Mouse (Mus musculus): ENCODE data around the gene Sema3f. TPM values are rescaled to one million over a fixed set of nuclear protein-coding genes. Genes with fewer than 3 reads are reported as not detected.
A peak's percentile ranks its signal among the peaks of the same experiment; 100 is the strongest.

Sema3f gene
- polyA plus RNA-seq, 1 experiment from 2014 or later = 12.5 TPM

GRCm38 (mm10) chr9:107640257-107640772 is 70.0 kb downstream of the Sema3f start:
- WGBS = 44% methylated on average over 8 of the region's 8 CpGs
- H3K9ac ChIP-seq (replicated peaks) = no peak overlapping the region

DNA sequence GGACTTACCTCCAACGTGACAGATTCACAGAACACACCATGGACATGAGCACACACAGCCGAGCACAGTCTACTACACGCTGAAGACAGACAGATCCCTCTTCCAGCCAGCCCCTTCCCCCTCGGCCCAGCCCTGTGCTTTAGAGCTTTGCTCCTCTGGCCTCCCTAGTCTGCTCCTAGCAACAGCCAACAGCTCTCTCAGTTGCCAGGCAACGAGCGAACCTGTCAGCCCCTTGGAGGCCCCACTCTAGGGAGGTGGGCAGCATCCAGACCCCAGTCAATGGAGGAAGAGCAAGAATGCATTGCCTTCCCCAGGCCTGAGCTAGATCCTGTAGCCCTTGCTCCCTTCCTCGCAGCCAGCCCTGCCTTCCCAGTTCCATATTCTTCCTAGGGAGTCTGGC is 73.2 kb downstream of the Sema3f start:
- Histone ChIP-seq H3K36me3 (no peaks in the 10 kb centered on the region), H3K4me1 (peaks cover 48% of the 10 kb centered on the region), H3K27me3 (replicated peaks) (no peaks in the 10 kb centered on the region), H3K9ac (replicated peaks) (no peak overlapping the region), H3K4me3 (replicated peaks) (no peak overlapping the region), H3K9me3 (replicated peaks) (no peaks in the 10 kb centered on the region), H3K4me2 (0 out of 2 replicates have a peak overlapping the region, but pooled peaks have one; percentile 11), H3K27ac (replicated peaks) (peak overlapping the region; percentile 68)
- WGBS = 11% methylated on average over 7 of the region's 7 CpGs
- ATAC-seq (ENCODE audit: low FRiP score) = peak; percentile 25; the same call in 1 of the 2 replicates

More at GRCm38 (mm10) chr9:107640257-107640772, 70.0 kb downstream of the Sema3f start:
- Histone ChIP-seq H3K36me3 (no peaks in the 10 kb centered on the region), H3K4me3 (replicated peaks) (no peak overlapping the region), H3K9me3 (replicated peaks) (no peaks in the 10 kb centered on the region), H3K4me2 (no peak overlapping the region), H3K27ac (replicated peaks) (peak overlapping the region; percentile 4; the same call in 1 of the 2 replicates), H3K4me1 (peaks cover 34% of the 10 kb centered on the region), H3K27me3 (replicated peaks) (no peaks in the 10 kb centered on the region)
- ATAC-seq (ENCODE audit: low FRiP score) = no peak

- peak within 1 kb of the TSS; percentile 85 for H3K4me3 ChIP-seq (replicated peaks)
- H3K27ac ChIP-seq (replicated peaks) = peak within 1 kb of the TSS; percentile 89
- WGBS = 3% methylated on average over 35 of the region's 38 CpGs
- H3K36me3 ChIP-seq = no peaks in the 10 kb centered on the region
- H3K4me1 ChIP-seq = peaks cover 64% of the 10 kb centered on the region
- peak; percentile 91 for ATAC-seq (ENCODE audit: low FRiP score)
- no peaks in the 10 kb centered on the region for H3K27me3 ChIP-seq (replicated peaks)
- no peaks in the 10 kb centered on the region for H3K9me3 ChIP-seq (replicated peaks)
- H3K9ac ChIP-seq (replicated peaks) = peak within 1 kb of the TSS; percentile 87
- H3K4me2 ChIP-seq = peak within 1 kb of the TSS; percentile 85
Measured at GRCm38 (mm10) chr9:107635279-107636028, 74.8 kb downstream of the Sema3f start, which contains the start of gene Gnai2. Gene Gnai2 (minus strand): TSS chr9:107635367.

GRCm38 (mm10) chr9:107634406-107635278 is 75.6 kb downstream of the Sema3f start:
- Histone ChIP-seq H3K4me2 (peak overlapping the region; percentile 85), H3K36me3 (no peaks in the 10 kb centered on the region), H3K9me3 (replicated peaks) (no peaks in the 10 kb centered on the region), H3K27me3 (replicated peaks) (no peaks in the 10 kb centered on the region), H3K27ac (replicated peaks) (peak overlapping the region; percentile 89), H3K9ac (replicated peaks) (peak overlapping the region; percentile 87), H3K4me3 (replicated peaks) (peak overlapping the region; percentile 85), H3K4me1 (peaks cover 73% of the 10 kb centered on the region)
- no peak for ATAC-seq (ENCODE audit: low FRiP score)
- WGBS = under 1% methylated on average over 35 of the region's 35 CpGs

DNA sequence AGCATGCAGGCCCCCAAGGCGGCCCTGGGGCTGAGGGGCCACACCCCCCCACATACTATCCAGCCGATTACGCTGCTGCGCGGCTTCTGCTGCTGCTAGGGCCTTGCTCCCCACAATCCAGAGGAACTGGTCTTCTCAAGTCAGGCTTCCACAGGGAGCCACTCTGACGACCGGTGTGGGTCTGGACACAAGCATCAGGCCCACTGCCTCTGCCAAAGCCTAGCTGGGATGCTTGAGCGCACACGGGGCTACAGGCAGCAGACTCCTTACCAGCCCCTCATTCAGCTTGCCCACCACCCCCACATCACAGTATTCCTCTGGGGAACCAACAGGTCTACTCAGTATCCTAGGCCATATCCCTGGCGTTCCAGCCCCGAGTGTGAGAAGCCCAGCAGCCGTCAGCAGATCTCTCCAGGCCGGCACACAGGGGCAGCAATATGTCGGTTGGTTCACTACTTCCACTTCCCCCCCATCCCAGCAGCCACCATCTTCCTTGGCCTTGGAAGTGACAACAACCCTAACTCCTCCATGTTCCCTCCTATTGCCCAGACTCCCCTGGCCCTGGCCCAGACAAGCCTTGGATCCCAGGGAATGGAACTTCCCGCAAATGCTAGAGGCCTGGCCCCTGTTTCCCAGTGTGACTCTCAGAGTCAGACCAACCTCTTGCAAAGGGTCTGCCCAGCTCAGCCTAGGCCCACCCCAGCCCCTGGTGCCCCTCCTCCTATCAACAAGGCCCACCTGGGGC is 76.4 kb downstream of the Sema3f start:
- no peaks in the 10 kb centered on the region for H3K9me3 ChIP-seq (replicated peaks)
- H3K4me2 ChIP-seq = peak overlapping the region; percentile 85
- ATAC-seq (ENCODE audit: low FRiP score) = no peak
- peak overlapping the region; percentile 89 for H3K27ac ChIP-seq (replicated peaks)
- peak overlapping the region; percentile 85 for H3K4me3 ChIP-seq (replicated peaks)
- H3K4me1 ChIP-seq = peaks cover 81% of the 10 kb centered on the region
- peak overlapping the region; percentile 87 for H3K9ac ChIP-seq (replicated peaks)
- WGBS = 0% methylated on average over 15 of the region's 15 CpGs
- H3K27me3 ChIP-seq (replicated peaks) = no peaks in the 10 kb centered on the region
- no peaks in the 10 kb centered on the region for H3K36me3 ChIP-seq

DNA sequence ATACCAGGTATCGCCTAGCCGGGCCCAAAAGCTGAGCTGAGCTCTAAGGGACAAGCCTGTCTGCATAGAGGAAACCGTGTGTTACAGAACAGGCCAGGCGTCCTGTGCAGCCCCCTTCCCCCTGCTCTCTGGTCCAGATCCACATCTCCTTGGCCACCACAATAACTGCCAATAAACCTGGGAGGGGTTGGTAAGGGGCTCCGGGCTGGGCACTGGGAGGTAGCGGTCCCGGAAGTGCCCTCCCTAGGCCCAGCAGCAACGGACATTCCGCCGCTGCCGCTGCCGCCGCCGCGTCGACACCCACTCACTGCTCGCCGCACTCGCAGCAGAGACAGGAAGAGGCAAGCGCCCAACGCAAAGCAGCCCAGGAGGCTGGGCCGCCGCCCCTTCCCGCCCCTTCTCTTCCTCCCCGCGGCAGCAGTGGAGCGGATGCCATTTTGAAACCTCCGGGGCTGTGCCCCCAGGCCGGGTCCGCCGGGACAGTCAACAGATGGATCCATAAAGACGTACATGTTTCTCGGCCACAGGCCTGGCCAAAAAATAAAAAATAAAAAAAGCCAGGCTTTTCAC is 77.1 kb downstream of the Sema3f start:
- no peaks in the 10 kb centered on the region for H3K27me3 ChIP-seq (replicated peaks)
- peaks cover 87% of the 10 kb centered on the region for H3K4me1 ChIP-seq
- peak overlapping the region; percentile 87 for H3K9ac ChIP-seq (replicated peaks)
- no peaks in the 10 kb centered on the region for H3K9me3 ChIP-seq (replicated peaks)
- peak overlapping the region; percentile 89 for H3K27ac ChIP-seq (replicated peaks)
- peak overlapping the region; percentile 85 for H3K4me2 ChIP-seq
- peak overlapping the region; percentile 85 for H3K4me3 ChIP-seq (replicated peaks)
- H3K36me3 ChIP-seq = no peaks in the 10 kb centered on the region
- peak; percentile 6; the same call in 1 of the 2 replicates for ATAC-seq (ENCODE audit: low FRiP score)
- WGBS = 2% methylated on average over 32 of the region's 33 CpGs

GRCm38 (mm10) chr9:107632478-107632877 is 77.8 kb downstream of the Sema3f start:
- Histone ChIP-seq H3K4me2 (peak overlapping the region; percentile 85), H3K27me3 (replicated peaks) (no peaks in the 10 kb centered on the region), H3K4me3 (replicated peaks) (peak overlapping the region; percentile 85), H3K9me3 (replicated peaks) (no peaks in the 10 kb centered on the region), H3K27ac (replicated peaks) (peak overlapping the region; percentile 89), H3K36me3 (no peaks in the 10 kb centered on the region), H3K4me1 (peaks cover 93% of the 10 kb centered on the region), H3K9ac (replicated peaks) (peak overlapping the region; percentile 87)
- no peak for ATAC-seq (ENCODE audit: low FRiP score)
- 27% methylated on average over 6 of the region's 6 CpGs for WGBS

DNA sequence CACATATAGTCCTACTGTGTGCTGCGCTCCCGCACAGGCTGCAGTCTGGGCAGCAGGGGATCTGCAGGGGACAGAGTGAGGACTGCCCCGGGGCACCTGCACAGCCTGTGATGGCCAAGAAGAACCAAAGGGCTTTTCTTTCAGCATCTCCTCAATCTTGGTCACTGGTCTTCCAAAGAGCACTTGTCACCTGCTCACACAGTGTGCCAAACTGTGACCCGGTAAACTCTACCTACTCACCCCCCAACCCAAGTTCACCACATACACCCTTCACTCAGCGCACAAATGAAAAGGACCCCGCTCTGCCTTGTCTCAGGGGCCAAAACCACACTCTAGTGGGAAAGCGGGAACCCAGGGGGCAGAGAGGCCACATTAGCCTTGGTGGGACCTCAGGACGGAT is 78.4 kb downstream of the Sema3f start:
- no peak for ATAC-seq (ENCODE audit: low FRiP score)
- Histone ChIP-seq H3K4me2 (peak overlapping the region; percentile 85), H3K27me3 (replicated peaks) (no peaks in the 10 kb centered on the region), H3K4me1 (peaks cover 93% of the 10 kb centered on the region), H3K9ac (replicated peaks) (no peak overlapping the region; the same call in 1 of the 2 replicates), H3K36me3 (no peaks in the 10 kb centered on the region), H3K9me3 (replicated peaks) (no peaks in the 10 kb centered on the region), H3K27ac (replicated peaks) (peak overlapping the region; percentile 89), H3K4me3 (replicated peaks) (peak overlapping the region; percentile 85)
- WGBS = 68% methylated on average over 8 of the region's 8 CpGs
